Mouse (Mus musculus) hindbrain, embryonic 11.5 days (tissue): ENCODE results near the gene Pls1. TPM values are rescaled to one million over a fixed set of nuclear protein-coding genes. Genes with fewer than 3 reads are reported as not detected.

ENCODE experiments used
- ATAC-seq: fragments of 200-750 bp; cut with Nextera tagmentation; 2 replicates; pipeline ENCODE4 v1.8.0; 2017; ENCODE audit warnings: mild to moderate bottlenecking, moderate TSS enrichment, moderate library complexity; ENCODE audit not compliant: low FRiP score
- DNase-seq: peaks from one replicate; pipeline ENCODE4 v3.0.0-alpha.2; 2015; ENCODE audit warnings: low spot score
- H3K27ac ChIP-seq: fragments of 300-500 bp; sonication (generic); 2 replicates; pipeline ENCODE4 v1.5.1; 2014; ENCODE audit warnings: mild to moderate bottlenecking, low read depth, low read length
- H3K27me3 ChIP-seq: fragments of 300-500 bp; sonication (generic); 2 replicates; pipeline ENCODE4 v1.6.1; 2014; ENCODE audit warnings: mild to moderate bottlenecking, low read length, moderate library complexity, mixed read lengths; ENCODE audit not compliant: control insufficient read depth, insufficient read depth
- H3K36me3 ChIP-seq: fragments of 300-500 bp; sonication (generic); 2 replicates; pipeline ENCODE4 v1.6.1; 2014; ENCODE audit warnings: mild to moderate bottlenecking, low read length, moderate library complexity, mixed read lengths; ENCODE audit not compliant: control insufficient read depth, insufficient read depth
- H3K4me1 ChIP-seq: fragments of 300-500 bp; sonication (generic); replicated peaks from 2 replicates; pipeline ENCODE4 v1.6.1; 2014; ENCODE audit warnings: low read length, mixed read lengths; ENCODE audit not compliant: control insufficient read depth, insufficient read depth
- H3K4me2 ChIP-seq: fragments of 300-500 bp; sonication (generic); replicated peaks from 2 replicates; pipeline ENCODE4 v1.6.1; 2014; ENCODE audit warnings: mild to moderate bottlenecking, low read depth, low read length
- H3K4me3 ChIP-seq: fragments of 300-500 bp; sonication (generic); 2 replicates; pipeline ENCODE4 v1.5.1; 2014; ENCODE audit warnings: low read depth, low read length
- H3K9ac ChIP-seq: fragments of 300-500 bp; sonication (generic); 2 replicates; pipeline ENCODE4 v1.6.1; 2014; ENCODE audit warnings: low read depth, low read length
- H3K9me3 ChIP-seq: fragments of 300-500 bp; sonication (generic); 2 replicates; pipeline ENCODE4 v1.6.1; 2016; ENCODE audit warnings: low read length; ENCODE audit not compliant: control insufficient read depth
- WGBS: fragments of 180-500 bp; shearing (Covaris S2); extraction: QIAGEN DNeasy Blood & Tissue Kit; methylation state at CpG from one replicate; pipeline ENCODE4 v1.1.7; 2014; 5-methylcytosine and 5-hydroxymethylcytosine counted together
- polyA plus RNA-seq: library from polyadenylated mRNA; unstranded; fragments of >200 nt; fragmentation: Nextera tagmentation; extraction: Ambion mirVana; gene quantifications from 2 replicates; pipeline ENCODE4 v1.2.1, GENCODE M21; 2014

Pls1 gene
- polyA plus RNA-seq, 1 experiment from 2014 or later, result 7.1 TPM

DNA sequence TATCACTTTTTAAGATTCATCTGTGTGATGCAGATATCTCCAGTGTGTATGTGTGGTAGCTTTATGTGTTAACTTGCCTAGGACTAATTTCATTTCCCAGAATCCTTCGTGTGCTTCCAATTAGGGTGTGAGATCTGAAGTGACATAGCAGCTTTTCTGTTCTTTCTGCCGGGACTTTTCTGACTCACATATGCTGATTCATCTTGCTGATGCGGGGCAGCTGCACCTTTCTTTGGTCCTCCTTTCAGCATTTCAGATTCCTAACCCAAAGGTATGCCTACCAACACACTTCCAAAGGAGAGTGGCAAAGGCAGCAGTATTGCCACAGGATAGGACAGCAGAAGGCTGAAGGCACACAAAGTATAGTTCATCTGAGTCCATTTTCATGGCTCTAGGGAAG lies 141.0 kb downstream of the Pls1 start:
- no peaks in the 10 kb centered on the region for H3K9me3 ChIP-seq
- H3K4me3 ChIP-seq, result no peak overlapping the region
- no peaks in the 10 kb centered on the region for H3K4me1 ChIP-seq
- H3K36me3 ChIP-seq, result no peaks in the 10 kb centered on the region
- H3K4me2 ChIP-seq, result no peak overlapping the region
- no peaks in the 10 kb centered on the region for H3K27me3 ChIP-seq
- H3K9ac ChIP-seq, result no peak overlapping the region
- WGBS, result 84% methylated on average over 3 of the region's 3 CpGs
- DNase-seq (no peak), ATAC-seq (no peak)
- H3K27ac ChIP-seq, result no peak overlapping the region

Other genes with a start within 250 kb of the Pls1 start
- 2.5 and 2.6 TPM in 2 replicates for gene Pcolce2, start 207.7 kb downstream of the Pls1 start, polyA plus RNA-seq
- 3.3 and 4.1 TPM in 2 replicates for gene Trpc1, start 94.9 kb downstream of the Pls1 start, polyA plus RNA-seq
- 21.9 and 22.0 TPM in 2 replicates for gene Atr, start 12.3 kb upstream of the Pls1 start, polyA plus RNA-seq
- 15.5 and 35.8 TPM in 2 replicates for gene Xrn1, start 109.4 kb upstream of the Pls1 start, polyA plus RNA-seq